Mouse (Mus musculus) forebrain, embryonic 14.5 days (tissue): ENCODE results near the gene 2210408I21Rik. TPM values are rescaled to one million over a fixed set of nuclear protein-coding genes. Genes with fewer than 3 reads are reported as not detected.
A peak's percentile ranks its signal among the peaks of the same experiment; 100 is the strongest.

Source experiments
- ATAC-seq: fragments of 200-750 bp; cut with Nextera tagmentation; 2 replicates; pipeline ENCODE4 v1.8.0; 2017; ENCODE audit warnings: mild to moderate bottlenecking, moderate library complexity
- DNase-seq: peaks from one replicate; pipeline ENCODE4 v3.0.0-alpha.2; 2015; ENCODE audit warnings: low spot score
- H3K27ac ChIP-seq: fragments of 300-500 bp; sonication (generic); 2 replicates; pipeline ENCODE4 v1.5.1; 2014; ENCODE audit warnings: low read depth, mild to moderate bottlenecking, control low read depth, low read length, moderate library complexity
- H3K27me3 ChIP-seq: fragments of 300-500 bp; sonication (generic); replicated peaks from 2 replicates; pipeline ENCODE4 v1.6.1; 2014; ENCODE audit warnings: low read length, control low read depth, mixed read lengths; ENCODE audit not compliant: control insufficient read depth, insufficient read depth
- H3K36me3 ChIP-seq: fragments of 300-500 bp; sonication (generic); 2 replicates; pipeline ENCODE4 v1.6.1; 2014; ENCODE audit warnings: low read length, control low read depth; ENCODE audit not compliant: control insufficient read depth, insufficient read depth
- H3K4me1 ChIP-seq: fragments of 300-500 bp; sonication (generic); 2 replicates; pipeline ENCODE4 v1.6.1; 2014; ENCODE audit warnings: antibody characterized with exemption, low read length, control low read depth; ENCODE audit not compliant: control insufficient read depth, insufficient read depth
- H3K4me2 ChIP-seq: fragments of 300-500 bp; sonication (generic); 2 replicates; pipeline ENCODE4 v1.6.1; 2014; ENCODE audit warnings: mild to moderate bottlenecking, control low read depth, low read length
- H3K4me3 ChIP-seq: fragments of 300-500 bp; sonication (generic); 2 replicates; pipeline ENCODE4 v1.5.1; 2014; ENCODE audit warnings: low read depth, low read length, control low read depth
- H3K9ac ChIP-seq: fragments of 300-500 bp; sonication (generic); 2 replicates; pipeline ENCODE4 v1.6.1; 2014; ENCODE audit warnings: mild to moderate bottlenecking, low read length, control low read depth, moderate library complexity
- H3K9me3 ChIP-seq: fragments of 300-500 bp; sonication (generic); replicated peaks from 2 replicates; pipeline ENCODE4 v1.6.1; 2016; ENCODE audit warnings: low read length, control low read depth, mixed read lengths; ENCODE audit not compliant: control insufficient read depth
- WGBS: fragments of 180-500 bp; shearing (Covaris S2); extraction: QIAGEN DNeasy Blood & Tissue Kit; methylation state at CpG from one replicate; pipeline ENCODE4 v1.1.7; 2014; 5-methylcytosine and 5-hydroxymethylcytosine counted together
- polyA plus RNA-seq: library from polyadenylated mRNA; unstranded; fragments of >200 nt; fragmentation: Nextera tagmentation; extraction: Ambion mirVana; gene quantifications from 2 replicates; pipeline ENCODE4 v1.2.1, GENCODE M21; 2014

Gene 2210408I21Rik
- polyA plus RNA-seq, 1 experiment from 2014 or later = 10.9 TPM

DNA sequence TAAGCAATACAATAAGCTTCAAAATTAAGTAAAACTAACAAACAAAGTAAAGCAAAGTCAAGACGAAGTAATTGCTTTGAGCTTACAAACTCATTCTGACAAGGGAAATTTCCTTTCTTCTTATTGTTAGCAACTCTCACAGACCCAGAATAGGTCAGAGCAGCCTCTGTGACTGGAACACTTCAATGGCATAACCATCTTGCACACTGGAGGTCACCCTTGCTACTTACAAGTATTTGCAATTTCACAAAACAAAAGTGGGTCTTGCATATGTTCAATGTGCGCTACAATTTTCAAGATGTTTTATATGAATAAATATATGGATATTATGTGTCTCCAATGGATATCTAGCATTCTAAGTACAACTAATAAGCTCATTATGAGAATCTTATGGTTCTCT, 265.4 kb downstream of the 2210408I21Rik start:
- no peak overlapping the region for H3K27ac ChIP-seq
- peak; percentile 52 for DNase-seq
- no peak overlapping the region for H3K4me2 ChIP-seq
- H3K4me3 ChIP-seq = no peak overlapping the region
- H3K27me3 ChIP-seq = no peaks in the 10 kb centered on the region
- 51% methylated on average over 2 of the region's 2 CpGs for WGBS
- no peak for ATAC-seq
- no peak overlapping the region for H3K9ac ChIP-seq
- no peaks in the 10 kb centered on the region for H3K36me3 ChIP-seq
- no peaks in the 10 kb centered on the region for H3K9me3 ChIP-seq
- peaks cover 11% of the 10 kb centered on the region; the same call in 1 of the 2 replicates for H3K4me1 ChIP-seq

DNA sequence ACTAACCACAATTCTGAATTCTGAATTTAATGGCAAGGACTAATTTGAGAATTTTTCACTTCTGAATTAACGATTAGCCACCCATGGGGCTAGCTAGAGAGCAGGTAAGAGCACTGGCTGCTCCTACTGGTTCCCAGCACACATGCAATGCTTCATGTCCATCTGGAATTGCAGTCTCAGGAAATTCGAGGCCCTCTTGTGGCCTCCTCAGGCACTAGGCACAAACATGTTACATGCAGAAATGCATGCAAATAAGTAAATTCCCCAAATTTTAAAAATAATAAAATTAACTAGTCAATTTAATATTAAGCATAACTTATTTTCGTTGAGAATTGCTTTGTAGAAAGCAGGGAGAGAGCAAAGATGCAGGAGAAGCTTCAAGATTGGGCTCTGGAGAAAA, 273.2 kb downstream of the 2210408I21Rik start:
- Histone ChIP-seq H3K4me2 (no peak overlapping the region), H3K27me3 (no peaks in the 10 kb centered on the region), H3K4me3 (no peak overlapping the region), H3K9me3 (no peaks in the 10 kb centered on the region), H3K9ac (no peak overlapping the region), H3K36me3 (no peaks in the 10 kb centered on the region), H3K4me1 (no peaks in the 10 kb centered on the region; the same call in 1 of the 2 replicates), H3K27ac (no peak overlapping the region)
- ATAC-seq = no peak
- DNase-seq = no peak
- WGBS = 65% methylated on average over 3 of the region's 3 CpGs

DNA sequence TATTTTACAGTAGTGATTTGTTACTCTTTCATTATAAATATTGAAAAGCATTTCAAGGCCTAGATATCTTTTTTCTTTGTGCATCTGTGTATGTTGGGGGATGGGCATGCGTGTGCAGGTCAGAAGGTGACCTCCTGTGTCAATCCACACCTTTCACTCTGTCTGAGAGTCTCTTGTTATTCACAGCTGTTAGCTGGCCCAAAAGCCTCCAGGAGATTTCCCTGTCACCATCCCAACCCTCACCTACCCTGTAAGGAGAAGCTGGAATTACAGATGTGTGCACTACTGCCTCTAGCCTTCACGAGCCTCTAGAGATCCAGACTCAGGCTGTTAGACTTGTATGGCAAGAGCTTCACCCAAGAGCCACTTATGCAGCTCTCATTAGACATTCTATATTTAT, 274.5 kb downstream of the 2210408I21Rik start:
- Histone ChIP-seq H3K4me3 (no peak overlapping the region), H3K36me3 (no peaks in the 10 kb centered on the region), H3K4me2 (no peak overlapping the region), H3K4me1 (no peaks in the 10 kb centered on the region; the same call in 1 of the 2 replicates), H3K27me3 (no peaks in the 10 kb centered on the region), H3K27ac (no peak overlapping the region), H3K9me3 (no peaks in the 10 kb centered on the region), H3K9ac (no peak overlapping the region)
- 78% methylated on average over 2 of the region's 2 CpGs for WGBS
- ATAC-seq (no peak), DNase-seq (no peak)

DNA sequence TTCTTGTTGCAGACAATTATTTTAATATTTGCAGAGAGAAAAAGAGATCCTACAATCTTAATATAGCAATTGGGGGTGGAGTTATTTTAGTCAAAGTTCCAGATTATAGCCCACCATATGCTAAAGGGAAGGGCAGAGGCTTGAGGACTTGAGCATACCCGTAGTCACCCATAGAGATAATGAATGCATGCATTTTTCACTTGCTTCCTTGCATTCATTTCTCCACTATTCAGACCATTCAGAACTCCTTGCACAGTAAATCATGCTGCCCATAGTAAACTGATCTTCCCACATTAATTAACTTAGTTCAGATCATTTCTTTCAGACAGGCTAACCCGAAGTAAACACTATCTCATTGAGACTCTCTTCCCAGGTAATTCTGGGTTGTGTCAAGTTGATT, 277.5 kb downstream of the 2210408I21Rik start:
- no peaks in the 10 kb centered on the region; the same call in 1 of the 2 replicates for H3K4me1 ChIP-seq
- H3K9me3 ChIP-seq = no peaks in the 10 kb centered on the region
- H3K27ac ChIP-seq = no peak overlapping the region
- 15% methylated on average over 2 of the region's 2 CpGs for WGBS
- no peak overlapping the region for H3K4me3 ChIP-seq
- ATAC-seq (no peak), DNase-seq (no peak)
- no peak overlapping the region for H3K9ac ChIP-seq
- no peaks in the 10 kb centered on the region for H3K27me3 ChIP-seq
- H3K4me2 ChIP-seq = no peak overlapping the region
- H3K36me3 ChIP-seq = no peaks in the 10 kb centered on the region

DNA sequence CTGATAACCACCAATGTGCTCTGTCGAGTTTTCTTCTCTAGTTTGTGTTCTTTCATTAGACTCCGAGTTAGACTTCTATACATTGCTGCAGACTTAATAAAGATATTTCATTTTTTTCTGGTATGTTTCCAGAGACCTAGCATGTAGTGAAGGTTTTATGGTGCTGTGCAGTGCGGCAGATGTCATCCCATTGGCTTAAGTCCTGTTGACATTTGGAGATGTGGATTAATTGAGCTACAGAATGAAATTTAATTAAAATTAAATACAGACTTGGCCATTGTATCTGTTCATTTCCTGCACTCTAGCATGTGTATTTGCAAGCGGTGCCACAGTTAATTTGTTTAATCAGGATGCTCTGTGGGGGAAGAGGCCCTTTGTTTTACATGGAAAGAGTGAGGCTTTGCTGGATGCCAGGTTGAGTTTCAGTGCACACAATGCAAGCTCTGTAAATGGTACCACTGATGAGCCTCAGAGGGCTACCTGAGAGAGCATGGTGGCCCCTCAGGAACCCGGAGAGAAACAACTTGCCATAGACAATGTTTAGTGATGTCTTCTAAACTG, 314.7 kb downstream of the 2210408I21Rik start:
- 0 out of 2 replicates have a peak, but pooled peaks have one; percentile 18 for ATAC-seq
- H3K4me2 ChIP-seq = no peak overlapping the region
- no peak overlapping the region for H3K27ac ChIP-seq

DNA sequence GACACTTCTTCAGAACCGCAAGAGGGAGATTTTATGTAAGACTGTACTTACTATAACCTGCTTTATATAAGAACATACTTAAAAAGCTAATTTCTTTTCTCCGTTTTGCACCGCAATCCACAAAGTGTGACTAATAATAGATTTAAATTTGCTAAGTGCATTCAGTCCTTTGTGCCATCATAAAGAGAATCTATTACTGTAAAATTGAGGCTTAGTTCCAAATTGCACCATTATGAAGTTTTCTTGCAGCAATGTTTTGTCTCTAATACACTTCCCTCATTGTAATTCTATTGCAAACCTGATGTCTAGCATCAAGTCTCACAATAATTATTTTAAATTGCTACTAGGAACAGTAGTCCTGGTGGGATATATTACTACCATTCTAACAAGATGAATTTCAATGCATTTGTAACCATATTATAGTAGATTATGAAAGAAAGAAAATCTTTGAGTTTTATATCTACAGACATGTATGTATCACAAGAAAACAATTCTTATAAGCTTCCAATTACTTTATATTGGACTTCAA, 334.8 kb downstream of the 2210408I21Rik start:
- H3K9me3 ChIP-seq = no peaks in the 10 kb centered on the region
- ATAC-seq = 0 out of 2 replicates have a peak, but pooled peaks have one; percentile 26
- H3K27ac ChIP-seq = no peak overlapping the region
- peak; percentile 53 for DNase-seq
- no peaks in the 10 kb centered on the region for H3K4me1 ChIP-seq
- no peaks in the 10 kb centered on the region for H3K36me3 ChIP-seq
- no peak overlapping the region for H3K9ac ChIP-seq
- 73% methylated on average over 3 of the region's 3 CpGs for WGBS
- no peaks in the 10 kb centered on the region for H3K27me3 ChIP-seq
- H3K4me2 ChIP-seq = no peak overlapping the region
- no peak overlapping the region for H3K4me3 ChIP-seq

More for the DNA sequence above, 314.7 kb downstream of the 2210408I21Rik start:
- Histone ChIP-seq H3K36me3 (no peaks in the 10 kb centered on the region), H3K4me3 (no peak overlapping the region), H3K9me3 (no peaks in the 10 kb centered on the region), H3K27me3 (no peaks in the 10 kb centered on the region), H3K9ac (no peak overlapping the region), H3K4me1 (no peaks in the 10 kb centered on the region)
- WGBS = 64% methylated on average over 5 of the region's 5 CpGs
- peak; percentile 22 for DNase-seq

DNA sequence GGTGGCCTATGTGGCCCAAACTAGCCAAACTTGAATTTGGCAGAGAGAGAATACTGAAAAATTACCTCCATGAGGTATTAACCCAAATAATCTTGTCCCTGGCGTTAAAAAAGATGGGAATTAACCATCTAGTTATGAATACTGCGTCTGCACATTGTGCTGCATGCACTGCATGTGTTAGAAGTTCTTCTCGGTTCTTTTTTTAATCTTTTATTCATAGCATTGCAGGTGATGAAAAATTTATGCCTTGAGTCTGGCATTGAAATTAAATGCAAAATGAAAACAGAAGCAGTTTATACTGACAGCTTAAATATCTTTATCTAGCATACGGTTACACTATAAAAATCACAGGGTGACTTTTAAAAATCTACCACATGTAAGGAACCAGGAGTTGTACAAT, 341.1 kb downstream of the 2210408I21Rik start:
- Histone ChIP-seq H3K9me3 (no peaks in the 10 kb centered on the region), H3K4me3 (no peak overlapping the region), H3K27ac (no peak overlapping the region), H3K4me2 (no peak overlapping the region), H3K9ac (no peak overlapping the region), H3K36me3 (no peaks in the 10 kb centered on the region), H3K27me3 (no peaks in the 10 kb centered on the region), H3K4me1 (peaks cover 4% of the 10 kb centered on the region; the same call in 1 of the 2 replicates)
- WGBS = 81% methylated on average over 4 of the region's 4 CpGs
- no peak for ATAC-seq
- DNase-seq = no peak

DNA sequence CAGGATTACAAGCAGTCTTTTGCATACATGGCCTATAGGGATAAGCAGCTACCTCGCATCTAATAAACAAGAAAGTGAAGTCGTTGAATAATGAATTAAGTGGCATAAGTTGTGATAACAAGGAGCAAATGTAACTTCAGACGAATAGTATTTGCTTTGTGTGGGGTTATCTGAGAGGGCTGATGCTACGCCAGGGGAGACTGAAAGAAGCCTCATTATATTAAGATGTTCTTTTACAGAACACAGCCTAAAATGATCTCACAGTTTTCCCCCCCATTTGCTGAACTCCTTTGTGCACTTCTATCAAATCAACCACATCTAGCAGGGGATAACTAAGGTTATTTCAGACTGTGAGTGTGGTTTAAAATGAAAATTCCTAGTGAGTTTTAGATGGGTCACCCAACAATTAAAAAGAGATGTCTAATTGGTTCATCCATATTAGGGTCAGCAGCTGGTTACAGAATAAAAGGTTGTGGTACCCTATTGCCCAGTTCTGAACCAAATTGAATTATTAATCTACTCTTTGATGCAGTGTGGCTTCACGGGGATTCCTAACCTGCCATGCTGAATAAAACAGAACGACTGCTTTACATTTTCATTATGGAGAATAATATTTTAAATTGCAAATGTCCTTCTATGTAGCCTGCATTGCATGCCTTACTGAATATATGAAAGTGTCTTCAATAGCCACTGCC, 343.2 kb downstream of the 2210408I21Rik start:
- Histone ChIP-seq H3K27ac (no peak overlapping the region), H3K4me3 (no peak overlapping the region), H3K4me1 (peaks cover 4% of the 10 kb centered on the region; the same call in 1 of the 2 replicates), H3K36me3 (no peaks in the 10 kb centered on the region), H3K4me2 (no peak overlapping the region), H3K27me3 (no peaks in the 10 kb centered on the region), H3K9ac (no peak overlapping the region), H3K9me3 (no peaks in the 10 kb centered on the region)
- DNase-seq (peak; percentile 36), ATAC-seq (peak; percentile 73; the same call in 1 of the 2 replicates)
- 19% methylated on average over 6 of the region's 6 CpGs for WGBS
